Mouse (Mus musculus): ENCODE measurements around the gene Foxp4.
"Not testable (repeated sequence)": the region's sequence is repeated elsewhere in the genome, so short reads cannot be mapped to it uniquely, and the experiment has no call there.

The Foxp4 gene

DNA sequence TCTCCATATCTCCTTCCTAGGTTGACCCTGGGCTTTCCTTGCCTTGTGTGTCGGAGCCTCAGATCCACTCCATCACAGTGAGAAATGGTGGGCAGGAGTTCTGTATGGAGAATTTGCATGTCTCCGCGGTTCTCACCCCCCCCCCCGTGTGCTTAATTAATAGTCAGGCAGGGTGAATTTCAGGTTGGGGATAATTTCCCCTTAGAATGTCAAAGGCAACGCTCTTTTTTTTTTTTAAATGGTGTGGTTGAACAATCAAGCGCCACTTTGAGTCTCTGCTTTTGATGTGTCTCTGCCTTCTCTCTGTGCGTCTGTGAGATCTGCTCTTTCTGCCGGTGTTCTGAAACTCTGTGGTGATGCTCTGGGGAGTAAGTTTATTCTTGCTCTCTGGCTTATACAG is 69.5 kb downstream of the Foxp4 start:
- DNase-seq (ENCODE audit: low read depth, low spot score): no peak

DNA sequence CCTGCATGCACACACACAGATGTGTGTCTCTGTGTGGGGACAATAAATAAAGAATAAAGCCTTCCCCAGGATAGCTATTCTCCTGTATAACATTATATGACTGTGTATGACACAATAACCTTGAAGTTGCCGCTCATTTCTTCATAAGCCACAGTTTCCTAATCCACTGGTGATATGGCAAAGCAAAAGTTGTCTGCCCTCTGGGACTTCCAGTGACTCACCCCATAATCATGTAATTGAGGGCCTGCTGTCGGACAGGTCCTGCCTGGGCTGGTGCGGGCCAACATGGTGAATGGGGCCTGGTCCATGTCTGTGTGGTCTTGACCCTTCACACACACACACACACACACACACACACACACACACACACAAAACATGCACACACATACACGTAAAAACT is 70.7 kb downstream of the Foxp4 start:
- no peak for DNase-seq (ENCODE audit: low read depth, low spot score)

DNA sequence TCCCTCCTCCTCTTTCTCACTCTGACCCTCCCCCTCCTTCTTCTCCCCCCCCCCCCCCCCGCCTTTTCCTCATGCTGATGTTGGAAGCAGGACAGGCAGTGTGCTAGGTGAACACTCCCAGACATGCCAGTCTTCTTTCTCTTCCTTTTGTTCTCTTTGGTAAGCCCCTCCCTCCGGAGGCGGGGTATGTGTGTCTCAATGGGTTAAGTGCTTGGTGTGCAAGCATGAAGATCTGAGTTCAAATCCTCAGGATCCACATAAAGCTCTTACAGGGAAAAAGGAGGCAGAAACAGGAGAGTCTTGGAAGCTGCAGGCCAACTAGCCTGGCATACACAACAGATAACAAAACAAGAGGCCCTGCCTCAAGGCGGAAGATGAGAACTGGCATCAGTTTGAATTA is 71.1 kb downstream of the Foxp4 start:
- DNase-seq (ENCODE audit: low read depth, low spot score): no peak

DNA sequence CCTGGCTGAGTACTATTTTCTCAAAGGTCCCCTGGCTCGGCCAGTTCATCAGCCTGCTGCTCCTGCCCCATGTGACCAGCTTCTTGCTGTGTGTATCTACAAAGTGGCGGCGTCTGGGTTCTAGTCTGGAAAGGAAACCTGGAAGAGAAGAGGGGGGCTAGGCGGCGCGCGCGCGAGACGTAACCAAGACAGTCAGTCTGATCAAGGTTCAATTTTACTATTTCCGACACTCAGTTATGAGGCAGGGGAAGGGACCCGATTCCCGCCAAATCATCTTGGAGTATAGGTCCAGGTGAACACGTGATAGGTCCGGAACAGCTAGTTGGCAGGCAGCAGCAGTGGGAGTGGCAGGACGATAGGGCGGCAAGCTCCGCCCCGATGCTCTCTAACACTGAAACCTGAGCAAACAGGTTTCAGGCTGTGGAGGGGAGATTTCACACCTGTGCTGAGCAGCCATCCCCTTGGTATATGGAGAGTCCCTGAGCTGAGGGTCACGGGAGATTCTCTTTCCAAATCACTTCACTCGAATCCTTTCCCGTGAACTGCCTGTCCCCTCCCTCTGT is 72.6 kb downstream of the Foxp4 start:
- DNase-seq (ENCODE audit: low read depth, low spot score): not testable (repeated sequence)

DNA sequence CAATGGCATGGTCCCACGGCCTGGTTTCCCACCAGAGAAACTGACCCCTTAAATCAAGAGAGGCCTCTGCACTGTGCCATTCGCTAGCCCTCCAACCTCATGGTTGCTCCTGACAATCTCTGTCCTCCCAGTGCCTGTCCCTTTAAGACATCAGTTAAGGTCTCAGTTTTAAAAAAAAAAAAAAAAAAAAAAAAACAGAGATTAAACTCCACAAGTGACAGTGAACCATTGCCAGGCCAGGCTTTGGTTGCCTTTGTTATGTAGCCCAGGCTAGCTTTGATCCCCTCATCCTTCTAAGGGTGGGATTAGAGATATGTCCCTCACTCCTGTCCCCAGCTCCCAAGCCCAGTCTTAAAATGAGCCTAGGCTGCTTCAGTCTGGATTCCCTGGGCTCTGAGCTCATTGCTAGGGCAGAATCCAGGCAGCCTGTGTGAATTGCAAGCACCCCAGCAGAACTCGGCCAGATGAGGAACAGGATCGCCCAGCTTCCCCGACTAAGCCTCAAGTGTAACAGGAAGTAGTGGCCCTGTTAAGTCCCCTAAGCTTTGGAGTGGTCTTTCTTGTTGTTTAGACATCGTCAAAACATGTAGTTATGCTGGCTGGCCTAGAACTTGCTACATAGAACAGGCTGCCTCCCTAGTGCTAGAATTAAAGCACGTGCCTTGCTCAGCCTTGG is 73.7 kb downstream of the Foxp4 start:
- no peak for DNase-seq (ENCODE audit: low read depth, low spot score)

DNA sequence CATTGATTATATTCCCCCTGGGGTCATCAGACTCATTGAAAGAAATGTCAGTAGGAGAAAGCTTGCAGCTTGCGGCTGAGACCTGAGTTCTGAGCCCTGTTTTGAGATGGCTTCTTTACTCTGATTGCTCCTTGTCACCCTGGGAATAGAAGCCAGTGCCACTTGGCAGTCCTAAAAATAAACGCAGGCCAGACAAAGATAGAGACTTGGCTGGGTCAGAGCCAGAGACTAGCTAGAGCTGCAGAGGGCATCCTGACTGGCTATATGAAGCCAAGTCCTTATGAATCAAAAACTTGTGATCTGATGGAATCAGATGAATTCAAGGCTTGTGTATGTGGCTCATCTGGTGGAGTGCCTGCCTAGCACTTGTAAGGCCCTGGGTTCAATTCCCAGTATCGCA is 74.4 kb downstream of the Foxp4 start:
- no peak for DNase-seq (ENCODE audit: low read depth, low spot score)

DNA sequence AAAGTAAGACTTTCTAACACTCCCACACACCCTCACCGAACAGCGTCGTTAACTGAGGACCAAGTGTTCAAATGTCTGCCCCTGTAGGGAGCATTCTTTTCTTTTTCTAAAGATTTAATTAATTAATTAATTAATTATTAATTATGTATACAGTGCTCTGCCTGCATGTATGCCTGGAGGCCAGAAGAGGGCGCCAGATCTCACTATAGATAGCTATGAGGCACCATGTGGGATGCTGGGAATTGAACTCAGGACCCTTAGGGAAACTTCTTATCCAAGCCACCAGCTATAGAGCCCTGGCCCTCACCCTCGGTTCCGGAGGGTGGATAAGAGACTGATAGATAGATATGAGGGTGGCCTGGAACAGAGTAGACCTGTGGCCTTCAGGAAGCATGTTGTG is 76.5 kb downstream of the Foxp4 start:
- DNase-seq (ENCODE audit: low read depth, low spot score): no peak

DNA sequence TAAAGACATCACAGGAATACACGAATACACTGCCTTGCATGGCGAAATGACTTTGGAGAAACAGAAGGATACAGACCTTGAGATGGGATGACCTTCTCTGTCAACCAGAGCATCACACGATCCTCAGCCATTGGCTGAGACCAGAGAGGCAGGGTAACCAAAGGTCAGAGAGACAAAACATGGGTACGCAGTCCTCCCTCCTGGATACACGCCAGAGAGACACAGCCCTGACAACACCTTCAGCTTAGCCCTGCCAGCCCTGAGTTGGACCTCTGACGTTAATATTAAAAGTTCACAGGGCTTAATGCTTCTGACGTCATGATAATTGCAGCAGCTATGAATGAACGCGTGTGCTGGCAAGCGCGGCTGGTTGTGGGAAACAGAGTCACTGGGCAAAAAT is 78.8 kb downstream of the Foxp4 start:
- DNase-seq (ENCODE audit: low read depth, low spot score): no peak

DNA sequence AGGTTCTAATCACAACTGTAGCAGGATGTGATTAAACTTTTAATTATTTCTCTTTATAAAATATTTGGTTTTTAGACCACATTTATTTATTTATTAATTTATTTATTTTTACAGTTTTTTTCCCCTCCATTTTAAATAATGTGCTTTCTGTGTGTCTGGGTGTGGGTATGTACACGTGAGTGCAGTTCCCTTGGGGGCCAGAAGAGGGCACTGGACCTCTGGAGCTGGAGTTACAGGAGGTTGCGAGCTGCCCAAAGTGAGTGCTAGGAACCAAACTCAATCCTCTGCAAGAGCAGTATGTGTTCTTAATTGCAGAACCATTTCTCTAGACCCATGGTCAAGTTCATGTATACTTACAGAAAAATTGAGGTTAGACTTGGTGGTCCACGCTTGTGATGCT is 81.0 kb downstream of the Foxp4 start:
- DNase-seq (ENCODE audit: low read depth, low spot score): no peak

DNA sequence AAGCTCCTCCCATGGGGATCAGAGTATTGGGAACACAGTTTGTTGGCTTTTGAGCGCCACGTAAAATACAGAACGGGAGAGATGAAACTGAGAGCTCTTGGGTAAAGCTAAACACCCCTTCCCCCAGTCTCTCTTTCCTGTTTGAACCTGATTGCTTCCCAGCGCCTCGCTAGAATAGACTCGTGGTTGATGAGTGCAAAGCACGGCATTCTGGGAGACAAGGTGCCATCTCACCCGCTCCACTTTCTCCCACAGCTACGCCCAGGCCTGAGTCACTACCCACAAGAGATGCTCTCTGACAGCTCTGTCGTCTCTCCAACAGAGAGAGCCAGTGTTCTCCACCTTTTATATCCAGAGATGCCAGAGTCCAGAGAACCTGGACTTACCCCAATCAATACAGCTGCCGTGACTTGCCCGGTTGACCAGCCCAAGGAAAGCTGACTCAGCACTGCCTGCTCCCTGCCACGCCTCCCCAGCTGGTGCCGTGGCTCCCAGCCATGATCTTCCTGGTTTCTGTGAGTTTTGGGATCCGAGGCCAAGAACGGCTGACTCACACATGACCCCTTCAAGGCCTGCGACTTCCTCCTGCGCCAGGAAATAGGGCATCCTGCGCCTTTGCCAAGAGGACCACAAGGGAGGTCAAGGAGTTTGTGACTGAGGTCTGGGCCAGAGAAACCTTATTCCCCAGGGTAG is 82.4 kb downstream of the Foxp4 start:
- no peak for DNase-seq (ENCODE audit: low read depth, low spot score)

DNA sequence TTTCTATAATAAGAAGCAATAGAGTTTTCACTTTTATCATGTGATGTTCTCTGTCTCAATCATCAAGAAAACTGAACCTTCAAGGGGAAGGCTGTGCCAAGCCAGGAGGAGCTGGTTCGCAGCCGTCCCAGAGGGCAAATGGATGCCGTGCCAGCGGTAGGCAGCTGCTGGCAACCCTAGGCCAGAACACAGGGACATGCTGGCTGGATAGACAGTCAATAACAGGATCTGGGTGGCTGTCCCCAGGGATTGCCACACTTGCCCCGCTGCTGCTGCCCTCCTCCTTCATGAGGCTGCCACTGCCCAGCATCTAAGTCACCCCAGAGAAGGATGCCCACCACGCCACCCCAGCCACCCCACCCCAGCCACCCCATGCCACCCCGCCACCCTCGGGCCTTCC is 82.9 kb downstream of the Foxp4 start:
- DNase-seq (ENCODE audit: low read depth, low spot score): no peak

DNA sequence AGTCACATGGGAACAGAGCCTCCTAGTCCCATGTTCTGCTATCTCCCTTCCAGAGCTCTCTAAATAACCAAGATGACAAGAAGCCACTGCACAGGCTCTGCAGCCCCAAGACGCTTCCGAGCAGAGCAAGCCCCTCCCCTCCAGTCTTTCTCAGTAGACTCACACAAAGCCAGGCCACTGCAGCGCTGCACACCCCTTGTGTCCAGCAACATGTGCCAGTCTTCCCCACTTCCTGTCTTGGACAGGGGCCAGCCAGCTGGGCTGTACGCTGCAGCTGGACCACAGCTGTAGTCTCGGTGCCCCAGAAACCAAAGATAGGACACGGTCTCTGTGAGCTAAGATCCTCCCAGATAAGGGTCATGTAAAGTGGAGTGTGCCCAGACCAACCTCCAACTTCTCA is 86.6 kb downstream of the Foxp4 start:
- no peak for DNase-seq (ENCODE audit: low read depth, low spot score)

DNA sequence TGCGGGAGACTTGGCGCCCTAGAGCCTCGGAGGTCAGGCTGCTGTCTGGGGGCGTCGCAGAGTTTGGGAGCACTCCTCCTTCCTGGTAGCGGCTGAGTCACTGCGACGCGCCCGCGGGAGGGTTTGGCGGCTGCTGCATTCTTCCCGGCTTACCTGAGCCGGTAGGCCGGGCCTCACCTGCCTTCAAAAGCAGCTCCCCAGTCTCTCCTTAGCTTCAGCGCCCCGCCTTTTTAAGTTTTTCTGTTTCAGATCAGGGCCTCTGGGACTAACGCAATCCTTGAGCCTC is 90.0 kb downstream of the Foxp4 start, which contains the start of gene Mdfi:
TSS of gene Mdfi (minus strand) at position 210 of the 286 bp plus-strand sequence.
- no peak for DNase-seq (ENCODE audit: low read depth, low spot score)

DNA sequence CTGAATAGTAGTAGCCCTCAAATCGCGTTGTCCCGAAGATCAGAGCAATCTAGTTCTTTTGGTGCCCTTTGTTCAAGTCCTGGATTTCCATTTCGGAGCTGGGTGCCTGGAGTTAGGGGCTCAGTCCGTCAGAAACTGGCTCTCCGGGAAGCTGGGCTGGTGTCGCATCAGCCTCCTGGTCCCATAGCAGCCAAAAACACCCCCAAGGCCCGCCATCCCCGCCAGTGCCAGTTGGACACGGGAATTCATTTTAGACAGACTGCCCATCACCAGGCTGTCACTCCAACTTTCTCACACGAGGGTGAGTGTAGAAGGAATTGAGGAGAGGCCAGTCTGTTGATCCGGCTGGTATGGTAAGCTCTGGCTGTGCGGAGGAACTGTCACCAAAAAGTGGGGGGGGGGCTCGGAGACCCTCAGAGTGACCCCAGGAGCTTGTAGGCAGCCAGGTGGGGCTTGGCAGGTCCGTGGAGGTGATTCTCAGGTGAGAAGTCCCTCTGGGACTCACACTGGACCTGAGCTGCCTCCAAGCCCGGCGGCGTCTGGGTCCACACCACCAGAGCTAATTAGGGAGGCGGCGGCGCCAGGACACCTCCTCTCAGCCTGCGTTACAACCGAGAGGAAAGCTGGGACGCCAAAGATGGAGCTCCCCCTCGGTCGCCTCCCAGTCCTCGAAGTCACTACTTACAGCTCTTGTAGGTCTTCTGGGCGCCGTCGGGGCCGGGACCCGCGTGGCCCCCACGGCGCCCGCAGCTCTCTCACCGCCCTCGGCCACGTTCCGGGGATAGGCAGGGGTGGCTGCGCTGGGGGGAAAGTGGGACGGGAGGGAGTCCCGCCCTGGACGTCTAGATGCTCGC is 90.6 kb downstream of the Foxp4 start:
- DNase-seq (ENCODE audit: low read depth, low spot score): no peak

DNA sequence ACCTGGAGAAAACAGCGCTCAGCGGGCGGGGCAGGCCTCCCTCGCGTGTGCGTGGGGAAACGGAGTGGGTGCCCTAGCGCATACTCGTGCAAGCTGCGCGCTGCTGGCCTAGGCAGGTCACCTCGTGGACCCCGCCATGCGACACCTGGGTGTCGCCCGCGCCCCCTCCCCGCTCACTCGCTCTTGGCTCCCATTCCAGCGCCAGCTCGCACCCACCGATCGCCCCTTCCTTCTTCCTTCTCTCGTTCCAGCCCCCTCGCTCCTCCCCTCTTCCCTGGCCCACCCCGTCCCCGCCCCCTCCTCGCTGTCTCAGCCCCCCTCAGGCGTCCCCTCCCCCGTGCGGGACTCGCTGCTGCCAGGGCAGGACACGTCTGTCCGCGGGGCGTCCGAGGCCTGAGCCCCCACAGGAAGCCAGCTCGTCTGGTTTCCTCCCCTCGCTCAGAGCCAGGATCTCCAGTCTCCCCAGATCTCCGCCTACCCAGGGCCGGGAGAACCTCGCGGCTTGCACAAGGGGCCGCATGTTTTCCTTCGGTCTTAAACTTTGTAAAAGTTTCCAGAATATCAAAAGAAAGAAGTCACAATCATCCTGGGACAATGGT is 91.3 kb downstream of the Foxp4 start:
- DNase-seq (ENCODE audit: low read depth, low spot score): no peak

DNA sequence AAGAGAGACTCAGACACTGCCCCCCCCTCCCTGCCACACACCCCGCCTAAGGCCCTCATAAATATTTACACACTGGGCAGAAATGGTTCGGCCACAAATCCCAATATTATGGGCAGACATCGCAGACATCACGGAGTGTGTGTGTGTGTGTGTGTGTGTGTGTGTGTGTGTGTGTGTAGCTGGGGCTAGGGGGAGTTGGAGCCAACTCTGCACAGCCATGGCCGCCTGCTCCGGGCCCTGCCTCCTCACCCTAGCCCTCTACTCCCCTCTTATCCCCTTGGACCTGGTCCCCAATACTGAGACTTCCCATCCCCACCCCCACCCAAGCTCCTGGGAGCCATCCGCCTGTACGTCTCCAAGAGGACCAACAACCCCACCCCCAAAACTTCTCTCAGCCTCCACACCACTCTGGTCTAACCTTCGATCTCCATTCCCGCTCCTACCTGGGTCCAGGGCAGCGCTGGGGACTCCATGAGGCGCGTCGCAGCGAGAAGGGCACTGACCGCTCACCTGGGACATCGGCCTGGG is 91.9 kb downstream of the Foxp4 start:
- no peak for DNase-seq (ENCODE audit: low read depth, low spot score)

DNA sequence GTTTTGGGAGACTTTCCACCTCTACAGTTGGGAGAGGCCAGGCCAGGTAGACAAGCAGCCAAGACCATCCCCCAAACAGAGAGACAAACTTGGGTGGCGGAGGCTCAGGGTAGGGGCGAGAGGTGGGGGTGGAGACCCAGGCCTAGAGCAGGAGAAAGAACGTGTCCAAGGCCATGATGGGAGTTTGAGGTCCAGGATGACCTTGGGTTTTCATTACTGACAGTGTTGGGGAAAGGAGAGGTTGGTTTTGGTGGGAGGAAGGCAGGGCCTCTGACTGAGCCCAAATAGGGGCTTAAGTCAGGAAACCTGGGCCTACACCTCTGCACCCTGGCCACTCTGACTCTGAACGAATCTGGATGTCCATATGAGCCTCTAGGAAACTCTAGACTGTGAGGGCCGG is 92.7 kb downstream of the Foxp4 start:
- no peak for DNase-seq (ENCODE audit: low read depth, low spot score)

DNA sequence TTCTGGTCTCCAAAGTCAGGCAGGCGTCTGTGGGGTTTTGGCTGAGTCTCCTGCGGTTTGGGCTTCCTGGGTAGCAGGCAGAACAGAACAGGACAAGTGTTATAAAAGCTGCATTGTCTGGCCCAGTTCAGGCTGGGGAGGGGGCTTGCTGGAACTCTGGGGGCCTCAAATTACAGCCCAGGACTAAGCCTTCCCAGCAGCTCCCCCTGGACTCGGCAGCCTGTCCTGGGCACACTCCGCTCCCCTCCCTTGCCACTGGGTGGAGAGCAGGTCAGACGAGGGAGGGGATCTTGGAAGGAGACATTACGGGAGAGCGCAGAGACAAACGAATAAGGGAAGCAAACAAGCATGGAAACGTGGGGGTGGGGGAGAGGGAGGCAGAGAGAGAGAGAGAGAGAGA is 93.3 kb downstream of the Foxp4 start:
- DNase-seq (ENCODE audit: low read depth, low spot score): no peak

DNA sequence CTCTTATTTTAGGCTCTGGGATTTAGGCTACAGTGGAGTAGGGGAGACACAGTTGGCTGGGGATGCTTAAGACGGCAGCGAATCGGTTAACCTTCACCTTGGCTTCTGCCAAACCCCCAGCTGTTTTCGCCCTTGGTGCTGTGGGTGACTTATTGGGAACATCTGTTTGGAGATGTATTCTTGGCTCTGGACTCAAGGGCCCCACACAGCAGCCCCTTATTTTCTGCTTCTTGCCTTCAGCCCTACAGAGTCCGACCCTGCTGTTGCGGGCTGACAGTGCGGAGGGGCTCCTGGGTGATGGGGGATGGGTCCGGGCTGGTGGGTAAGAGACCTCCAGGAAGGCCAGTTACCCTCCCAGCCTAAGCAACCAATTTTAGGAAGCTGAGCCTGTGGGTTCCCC is 103.1 kb downstream of the Foxp4 start:
- no peak for DNase-seq (ENCODE audit: low read depth, low spot score)

DNA sequence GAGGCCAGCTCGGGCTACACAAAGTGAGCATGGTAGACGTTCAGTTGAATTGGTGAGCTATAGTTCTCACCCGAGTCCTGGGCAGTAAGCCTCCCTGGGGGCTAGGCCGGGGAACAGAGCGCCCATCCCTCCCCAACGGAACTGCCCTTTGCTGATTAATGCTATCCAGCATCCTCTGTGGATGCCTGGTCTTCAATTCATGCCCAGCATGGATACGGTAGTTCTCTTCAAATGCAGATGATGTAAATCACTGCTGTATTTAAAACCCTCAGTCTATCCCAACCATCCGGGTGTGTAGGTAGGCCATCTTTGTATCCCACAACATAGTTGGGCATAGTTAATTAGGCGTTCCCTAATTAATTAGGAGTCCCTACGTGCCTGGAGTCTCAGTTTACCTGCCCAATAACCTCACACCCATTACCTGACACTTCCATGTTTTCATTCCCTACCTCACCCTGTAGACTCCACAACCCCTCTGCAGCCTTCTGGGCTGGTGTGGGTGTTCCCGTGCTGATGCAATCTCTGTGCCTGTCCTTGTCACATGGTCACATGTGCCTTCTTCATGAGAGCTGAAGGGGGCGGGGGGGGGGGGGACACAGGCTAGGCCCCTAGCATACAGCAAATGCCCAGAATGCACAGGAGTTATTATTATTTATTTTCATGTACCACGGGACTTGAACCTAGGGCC is 106.3 kb downstream of the Foxp4 start:
- DNase-seq (ENCODE audit: low read depth, low spot score): no peak

Data from c-Kit-negative CD71-positive TER-119-positive erythroid progenitor cells, embryonic 14.5 days (primary cell).